Mouse (Mus musculus) embryo, embryonic 11 days (tissue): ENCODE data around the gene Nme4.
"Not testable (repeated sequence)": the region's sequence is repeated elsewhere in the genome, so short reads cannot be mapped to it uniquely, and the experiment has no call there.

Source experiments
- DNase-seq: peaks from one replicate; pipeline ENCODE4 v3.0.0-alpha.2; 2015

The Nme4 gene

DNA sequence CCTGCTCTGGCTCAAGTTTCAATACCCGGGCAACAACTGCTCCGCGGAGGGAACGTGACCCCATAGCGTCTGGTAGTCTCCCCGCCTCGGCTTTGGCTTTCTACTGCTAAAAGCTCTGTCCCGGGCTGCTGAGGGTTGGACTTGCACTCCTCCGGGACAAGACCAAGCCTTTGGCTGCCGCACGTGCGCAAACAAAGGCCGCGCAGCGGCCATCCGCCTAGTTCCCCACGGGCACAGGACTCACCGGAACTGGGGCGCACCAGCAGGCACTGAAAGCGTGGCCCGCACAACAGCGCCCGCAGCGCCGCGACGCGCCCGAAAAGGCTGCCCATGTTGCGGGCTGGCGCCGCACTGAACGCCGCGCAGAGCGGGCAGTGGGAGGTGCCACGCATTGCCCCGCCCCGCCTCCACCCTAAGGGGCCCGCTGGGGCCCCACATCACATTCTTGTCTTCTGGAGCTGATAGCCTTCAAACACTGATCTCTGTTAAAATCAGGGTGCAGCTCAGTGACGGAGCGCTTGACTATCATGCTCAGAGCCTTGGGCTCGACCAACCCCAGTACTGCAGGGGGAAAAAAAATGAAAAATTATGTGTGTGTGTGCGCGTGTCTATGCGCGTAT lies at the start of gene Nme4:
TSS of gene Nme4 (minus strand) at position 482 of the 620 bp plus-strand sequence.
- peak; percentile 83 for DNase-seq

DNA sequence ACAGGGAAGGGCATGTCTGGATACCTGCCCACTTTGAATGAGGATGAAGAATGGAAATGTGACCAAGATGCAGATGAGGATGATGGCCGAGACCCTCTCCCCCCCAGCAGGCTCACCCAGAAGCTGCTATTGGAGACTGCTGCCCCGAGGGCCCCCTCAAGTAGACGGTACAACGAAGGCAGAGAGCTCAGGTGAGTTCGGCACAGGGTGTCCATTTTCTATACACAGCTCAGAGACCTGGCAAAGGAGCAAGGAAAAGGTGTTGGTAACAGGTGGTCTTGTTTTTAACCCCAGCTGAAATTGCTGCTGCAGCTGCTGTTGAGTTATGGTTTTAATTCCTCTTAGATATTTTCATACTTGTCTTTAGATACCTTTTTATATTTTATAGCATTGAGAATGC lies 48.0 kb upstream of the Nme4 start:
- no peak for DNase-seq

DNA sequence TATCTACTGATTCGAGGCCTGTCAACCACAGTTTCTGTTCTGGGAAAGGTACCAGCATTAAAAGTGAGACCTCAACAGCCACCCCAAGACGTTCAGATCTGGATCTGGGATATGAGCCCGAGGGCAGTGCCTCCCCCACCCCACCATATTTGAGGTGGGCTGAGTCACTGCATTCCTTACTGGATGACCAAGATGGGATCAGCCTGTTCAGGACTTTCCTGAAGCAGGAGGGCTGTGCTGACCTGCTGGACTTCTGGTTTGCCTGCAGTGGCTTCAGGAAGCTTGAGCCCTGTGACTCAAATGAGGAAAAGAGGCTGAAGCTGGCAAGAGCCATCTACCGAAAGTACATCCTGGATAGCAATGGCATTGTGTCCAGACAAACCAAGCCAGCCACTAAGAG lies 47.4 kb upstream of the Nme4 start:
- no peak for DNase-seq

DNA sequence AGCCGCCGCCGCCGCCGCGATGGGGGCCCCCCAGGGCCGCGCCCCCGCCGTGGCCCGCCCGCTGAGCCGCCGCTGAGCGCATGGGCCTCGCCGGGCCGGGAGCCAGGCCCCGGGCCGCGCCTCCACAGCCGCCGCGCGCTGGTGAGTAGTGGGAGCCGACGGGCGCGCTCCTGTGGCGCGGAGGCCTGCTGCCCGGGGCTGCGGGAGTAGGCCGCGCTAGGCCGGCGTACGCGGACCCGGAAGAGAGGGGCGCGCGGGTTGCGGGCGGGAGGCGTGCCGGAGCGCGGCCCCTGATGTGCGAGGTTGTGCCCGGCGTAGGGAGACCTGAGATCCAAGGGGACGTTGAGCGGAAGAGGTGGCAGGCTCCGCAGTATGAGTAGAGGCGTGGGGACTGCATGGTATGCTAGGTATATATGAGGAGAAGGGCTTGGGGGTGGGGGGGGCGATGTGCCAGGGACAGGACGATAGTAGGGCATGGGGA lies 43.5 kb upstream of the Nme4 start:
- peak; percentile 66 for DNase-seq

DNA sequence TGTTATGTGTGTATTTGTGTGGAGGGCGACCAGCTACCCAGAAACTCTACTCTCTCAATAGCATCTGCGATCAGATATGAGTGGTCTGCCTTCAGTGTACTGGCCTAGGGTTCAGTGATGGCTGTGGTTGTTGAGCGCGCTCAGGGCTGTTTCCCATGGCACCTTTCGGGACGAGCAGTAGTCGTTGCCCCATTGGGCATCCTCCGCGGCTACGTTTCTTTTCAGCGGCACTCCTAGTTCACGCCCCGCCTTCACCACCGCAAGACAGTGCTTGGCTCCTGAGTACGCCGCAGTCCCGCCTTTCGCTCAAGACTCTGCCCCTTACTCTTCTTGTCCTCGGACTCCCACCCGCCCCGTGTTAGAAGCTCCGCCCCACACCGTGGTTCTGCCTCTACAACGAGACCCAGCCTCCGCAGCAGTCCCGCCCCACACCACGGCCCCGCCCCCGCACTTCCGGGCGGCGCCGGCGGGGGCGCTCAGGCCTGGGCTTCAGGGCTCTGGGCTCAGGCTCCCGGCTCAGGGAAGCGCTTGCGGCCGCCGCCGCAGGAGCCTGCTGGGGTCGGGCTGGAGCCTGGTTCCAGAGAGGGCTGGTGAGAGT lies 42.9 kb upstream of the Nme4 start, which contains the start of gene Axin1:
TSS of gene Axin1 (plus strand) at position 450 of the 598 bp plus-strand sequence.
- peak; percentile 98 for DNase-seq

DNA sequence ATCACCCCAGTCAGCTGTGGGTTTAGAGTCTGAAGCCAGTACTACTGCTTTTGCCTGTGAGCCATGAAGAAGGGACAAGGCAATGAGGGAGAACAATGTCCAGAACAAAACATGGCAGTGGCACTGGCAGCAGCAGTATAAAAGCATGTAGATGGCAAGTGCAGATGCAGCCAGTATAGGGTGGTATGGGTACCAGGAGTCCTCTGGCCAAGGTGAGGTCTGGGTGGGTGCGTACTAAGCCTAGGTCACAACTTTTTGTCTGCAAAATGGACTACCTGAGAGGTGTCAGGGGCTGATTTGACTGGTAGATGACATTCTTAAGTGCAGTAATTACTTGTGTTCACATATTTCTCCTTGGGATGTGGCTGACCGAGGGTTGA lies 42.3 kb upstream of the Nme4 start:
- no peak for DNase-seq

DNA sequence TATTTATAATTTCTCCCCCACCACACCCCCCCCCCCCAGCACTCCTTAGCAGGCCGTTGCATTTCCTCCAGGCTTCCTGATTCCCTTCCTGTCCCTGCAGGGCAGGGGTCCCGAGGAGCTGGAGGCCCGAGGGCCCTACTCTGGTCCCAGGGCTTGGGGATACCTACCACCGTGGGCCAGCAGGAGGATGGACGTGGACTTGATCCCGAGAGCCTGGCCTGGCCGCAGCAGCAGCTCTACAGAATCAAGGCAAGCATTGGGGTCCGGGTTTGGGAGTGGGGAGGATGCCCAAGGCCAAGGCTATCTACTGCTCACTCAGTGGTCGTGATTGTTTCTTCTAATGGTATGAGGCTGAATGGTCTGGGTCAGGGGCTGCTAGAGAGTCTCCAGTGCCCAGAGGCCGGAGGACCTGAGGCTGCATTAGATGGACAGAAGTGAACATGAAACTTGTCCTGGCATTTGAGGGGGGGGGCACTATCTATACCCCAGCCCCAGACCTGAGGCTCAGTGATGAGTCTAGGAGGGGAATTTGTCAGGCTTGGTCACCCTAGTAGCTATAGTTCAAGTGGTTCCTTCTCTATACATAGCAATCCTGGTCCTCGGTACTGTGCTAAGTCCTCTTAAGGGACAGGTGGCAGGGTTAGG lies 41.8 kb upstream of the Nme4 start:
- DNase-seq: no peak

DNA sequence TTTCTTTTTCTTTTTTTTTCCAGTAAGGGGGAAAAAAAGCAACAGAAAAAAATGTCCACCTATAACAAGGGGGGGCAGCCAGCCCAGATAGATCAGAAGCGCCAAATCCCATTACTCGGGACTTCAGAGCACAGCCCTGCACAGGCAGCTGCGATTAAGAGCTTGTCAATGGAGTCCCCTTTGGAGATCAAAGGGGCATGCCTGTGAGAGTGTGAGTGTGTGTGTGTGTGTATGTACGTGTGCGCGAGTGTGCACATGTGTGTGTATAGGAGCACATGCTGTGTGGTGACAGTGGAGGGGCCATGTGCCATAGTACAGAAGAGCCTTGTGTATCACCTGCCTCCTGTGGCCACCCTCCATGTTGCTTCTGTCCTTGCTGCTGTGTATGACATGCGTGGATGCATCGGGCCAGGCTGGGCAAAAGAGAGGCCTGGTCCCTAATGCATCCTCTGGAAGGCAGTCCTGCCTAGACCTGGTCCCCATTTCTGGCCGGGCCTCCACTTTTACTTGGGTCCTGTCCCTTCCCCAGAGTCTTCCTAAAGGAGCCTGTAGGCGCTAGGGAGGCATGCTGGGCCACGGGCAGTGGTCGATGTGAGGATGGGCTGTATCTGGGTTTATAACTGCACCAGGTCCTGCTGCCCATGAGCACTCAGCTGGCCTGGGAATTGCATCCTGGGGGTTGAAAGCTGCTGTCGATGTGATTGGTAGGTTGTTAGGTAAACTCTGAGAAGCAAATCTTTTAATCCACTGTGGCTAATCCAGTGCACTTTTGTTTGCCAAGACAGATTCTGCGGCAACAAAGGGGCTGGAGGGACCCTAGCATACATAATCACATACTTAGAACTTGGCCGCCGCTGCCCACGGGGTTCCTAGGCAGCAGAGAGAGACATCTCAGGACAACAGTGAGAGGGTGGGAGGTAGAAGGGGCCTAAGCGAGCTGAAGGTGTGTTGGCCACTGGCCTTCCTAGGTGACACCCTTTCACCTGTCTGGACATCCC lies 36.8 kb upstream of the Nme4 start:
- DNase-seq: peak; percentile 13

DNA sequence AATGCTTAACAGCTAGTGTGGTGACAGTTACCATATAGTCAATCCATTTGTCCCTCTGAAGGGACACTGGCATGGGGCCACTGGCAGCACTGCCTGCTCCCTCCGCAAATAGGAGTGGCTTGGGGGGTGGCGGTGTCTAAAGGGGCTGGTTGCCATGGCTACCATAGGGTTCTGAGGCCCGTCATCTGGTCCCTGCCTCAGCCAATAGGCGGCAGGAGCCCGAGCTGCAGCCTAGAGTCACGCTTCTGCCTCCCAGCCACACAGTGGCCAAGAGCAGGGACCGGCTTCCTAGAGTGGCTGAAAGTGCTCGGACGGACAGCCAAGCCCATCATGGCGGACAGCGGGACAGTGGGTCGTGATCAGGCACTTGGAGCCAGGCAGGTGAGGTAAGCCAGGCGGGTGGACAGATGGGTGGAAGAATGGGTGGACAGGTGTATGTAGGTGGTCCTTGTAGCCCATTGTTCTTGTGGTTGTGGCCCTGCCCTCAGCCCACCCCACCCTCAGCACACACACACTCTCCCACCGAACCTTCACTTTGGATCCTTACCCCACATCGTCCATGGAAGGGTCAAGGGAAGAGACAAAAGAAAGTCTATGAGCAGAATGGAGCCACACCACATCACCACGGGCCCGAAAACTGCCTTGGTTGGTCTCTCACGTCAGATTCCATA lies 35.8 kb upstream of the Nme4 start:
- peak; percentile 24 for DNase-seq

DNA sequence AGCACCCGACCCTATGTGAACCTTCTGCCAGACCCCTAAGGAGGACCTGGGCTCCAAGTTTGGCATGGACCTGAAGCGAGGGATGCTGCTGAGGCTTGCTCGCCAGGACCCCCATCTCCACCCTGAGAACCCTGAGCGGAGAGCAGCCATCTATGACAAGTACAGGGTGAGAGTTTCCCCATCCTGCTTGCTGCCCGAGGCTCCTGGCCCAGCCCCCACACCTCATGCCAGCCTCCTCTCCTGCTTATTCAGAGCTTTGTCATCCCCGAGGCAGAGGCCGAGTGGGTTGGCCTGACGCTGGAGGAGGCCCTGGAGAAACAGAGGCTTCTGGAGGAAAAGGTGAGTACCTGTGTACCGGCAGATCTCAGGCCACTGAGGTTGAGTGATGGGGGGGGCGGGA lies 29.8 kb upstream of the Nme4 start:
- DNase-seq: no peak

DNA sequence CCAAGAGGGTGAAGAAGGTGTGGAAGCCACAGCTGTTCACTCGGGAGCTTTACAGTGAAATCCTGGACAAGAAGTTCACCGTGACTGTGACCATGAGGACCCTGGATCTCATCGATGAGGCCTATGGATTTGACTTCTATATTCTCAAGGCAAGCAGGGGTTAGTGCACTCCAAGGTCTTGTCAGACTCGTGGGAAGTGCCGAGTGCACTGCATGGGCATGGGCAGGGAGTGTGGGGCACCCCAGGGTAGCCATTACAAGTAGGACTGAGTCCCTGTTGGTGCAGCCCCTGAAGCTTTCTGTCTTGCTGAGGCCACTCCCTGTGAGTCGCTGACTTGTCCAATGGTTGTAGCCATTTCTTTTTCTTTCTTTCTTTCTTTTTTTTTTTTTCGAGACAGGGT lies 29.2 kb upstream of the Nme4 start:
- no peak for DNase-seq

DNA sequence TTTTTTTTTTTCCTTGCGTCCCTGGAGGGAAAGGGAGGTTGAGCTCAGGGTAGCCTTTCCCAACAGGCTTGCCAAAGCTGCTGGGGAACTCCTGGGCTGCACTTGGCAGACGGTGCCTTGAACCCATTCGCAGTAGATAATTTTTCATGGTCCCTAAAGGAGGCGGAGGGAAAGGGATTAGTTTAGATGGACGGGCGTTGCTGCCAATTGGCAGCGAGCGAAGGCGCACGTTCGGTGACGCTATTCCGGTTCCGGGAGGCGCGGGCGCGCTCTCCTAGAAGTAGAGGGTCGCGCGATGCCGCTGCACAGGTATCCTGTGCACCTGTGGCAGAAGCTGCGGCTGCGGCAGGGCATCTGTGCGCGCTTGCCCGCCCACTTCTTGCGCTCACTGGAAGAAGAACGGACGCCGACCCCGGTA lies 27.9 kb upstream of the Nme4 start, which contains the start of gene Mrpl28:
TSS of gene Mrpl28 (plus strand) at position 234 of the 418 bp plus-strand sequence.
- DNase-seq: peak; percentile 98

DNA sequence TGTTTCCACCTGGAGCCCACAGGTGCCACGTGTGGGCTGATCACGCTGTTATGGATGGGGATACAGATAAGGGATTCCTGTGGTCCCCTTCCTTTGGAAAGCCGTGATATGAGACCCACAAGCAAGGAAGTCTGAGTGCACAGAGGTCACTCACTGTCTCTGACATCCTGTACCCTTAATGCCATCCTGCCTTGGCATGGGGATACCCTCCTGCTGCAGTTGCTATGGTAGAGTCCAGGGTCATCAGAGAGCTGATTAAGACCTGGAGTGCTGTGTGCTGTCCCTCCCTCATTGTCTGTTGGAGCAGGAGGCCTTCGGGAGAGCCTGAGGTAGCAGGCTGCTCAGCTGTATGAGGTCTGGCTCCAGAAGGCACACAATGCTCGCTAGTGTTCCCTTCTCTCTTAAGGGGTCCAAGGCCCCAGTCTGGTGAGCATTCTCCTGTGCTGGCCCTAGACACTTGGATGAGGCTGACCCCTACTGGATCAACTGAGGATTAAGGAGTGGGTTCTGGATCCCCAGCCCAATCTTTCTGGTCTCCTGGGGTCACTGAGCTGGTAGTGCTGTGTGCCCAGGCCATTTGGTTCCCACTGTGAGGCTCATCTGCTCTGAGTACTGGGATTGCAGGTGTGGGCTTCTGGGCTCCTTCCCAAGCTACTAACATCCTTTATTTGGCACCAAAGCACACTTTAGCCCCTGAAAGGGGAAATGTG lies 27.2 kb upstream of the Nme4 start:
- DNase-seq: no peak

DNA sequence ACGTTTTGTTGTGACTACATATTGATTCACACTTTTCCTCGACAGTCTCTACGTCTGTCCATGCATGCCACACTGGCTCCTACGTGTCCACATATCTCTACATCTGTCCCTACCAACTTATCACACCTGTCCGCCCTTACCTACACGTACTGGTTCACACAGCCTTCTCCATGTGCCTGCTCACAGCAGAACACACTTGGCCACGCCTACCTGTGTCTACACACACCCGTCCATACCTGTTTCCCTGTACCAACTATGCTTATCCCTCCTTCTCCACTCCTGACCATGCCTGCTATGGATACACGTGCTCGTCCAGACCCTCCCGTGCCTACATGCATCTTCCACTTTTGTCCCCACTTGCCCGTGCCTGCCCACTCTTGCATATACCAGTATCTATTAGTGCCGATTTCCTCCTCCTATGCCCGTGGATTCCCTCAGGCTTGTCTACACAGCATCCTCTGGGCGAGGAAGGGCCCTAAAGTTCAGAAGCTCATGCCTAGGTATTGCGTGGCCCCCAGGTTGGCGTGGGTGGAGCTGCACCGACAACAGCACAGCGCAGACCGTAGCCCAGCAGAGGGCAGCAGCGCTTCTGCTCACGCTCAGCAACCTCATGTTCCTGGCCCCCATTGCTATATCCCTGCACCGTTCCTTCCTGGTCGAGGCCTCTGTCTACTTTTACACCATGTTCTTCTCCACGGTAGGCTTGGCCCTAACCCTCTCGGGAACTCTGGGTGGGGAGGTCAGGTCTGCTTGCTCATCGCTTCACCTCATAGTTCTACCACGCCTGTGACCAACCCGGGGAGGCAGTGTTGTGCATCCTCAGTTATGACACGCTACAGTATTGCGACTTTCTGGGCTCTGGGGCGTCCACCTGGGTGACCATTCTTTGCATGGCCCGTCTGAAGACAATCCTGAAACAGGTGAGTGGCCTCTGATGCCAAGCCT lies 24.6 kb upstream of the Nme4 start:
- peak; percentile 83 for DNase-seq

DNA sequence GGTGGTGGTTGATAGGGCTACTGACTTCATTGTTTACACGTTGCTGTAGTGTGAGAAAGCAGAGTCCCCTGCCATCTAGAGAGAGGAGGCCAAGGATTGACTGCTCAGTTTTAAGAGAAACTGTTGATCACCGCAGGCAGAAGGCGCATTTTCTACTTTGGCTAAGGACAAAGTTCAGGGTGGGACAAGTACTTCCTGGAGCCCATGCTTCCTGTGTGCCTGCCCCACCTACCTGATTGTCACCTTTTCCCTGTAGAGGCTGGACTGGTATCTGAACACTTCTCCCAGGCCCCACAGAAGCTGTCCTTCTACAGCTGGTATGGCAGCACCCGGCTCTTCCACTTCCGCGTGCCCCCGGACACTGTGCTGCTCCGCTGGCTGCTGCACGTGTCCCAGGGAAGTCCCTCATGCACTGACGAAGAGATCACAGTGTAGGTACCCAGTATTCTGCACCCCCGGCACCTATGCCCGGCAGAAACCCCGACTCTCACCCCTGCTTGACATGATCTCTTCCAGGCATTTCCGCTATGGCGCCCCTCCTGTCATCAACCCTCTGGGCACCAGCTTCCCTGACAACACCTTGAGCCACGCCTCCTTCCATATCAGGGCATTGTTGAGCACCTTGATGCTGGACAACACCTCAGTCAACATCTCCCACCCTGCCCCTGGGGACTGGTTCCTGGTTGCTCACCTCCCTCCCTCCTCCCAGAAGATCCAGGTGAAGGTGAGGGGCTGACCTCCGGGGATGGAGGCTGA lies 21.3 kb upstream of the Nme4 start:
- no peak for DNase-seq

DNA sequence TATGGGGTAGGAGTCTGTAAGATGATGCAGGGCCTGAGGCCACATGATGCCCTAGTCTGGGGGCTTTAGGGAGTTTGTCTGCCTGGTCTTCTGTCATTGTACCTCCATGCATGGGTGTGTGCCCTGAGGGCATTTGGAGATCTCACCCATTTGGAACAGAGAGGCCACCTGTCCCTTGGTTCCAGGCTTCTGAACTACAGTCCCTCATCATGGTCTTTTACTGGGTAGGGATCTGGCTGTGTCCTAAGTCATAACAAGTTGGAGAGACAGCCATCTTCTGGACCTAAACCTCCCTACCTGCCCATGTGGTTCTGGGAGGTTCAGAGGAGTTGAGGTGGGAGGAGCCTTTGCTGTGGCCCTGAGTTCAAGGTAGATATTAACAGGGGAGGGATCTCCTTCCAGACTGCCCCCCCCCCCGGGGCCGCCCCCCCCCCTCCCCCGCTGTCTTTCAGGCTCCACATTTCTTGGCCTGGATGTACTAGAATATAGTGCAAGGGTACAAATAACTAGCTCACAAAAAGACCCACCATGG lies 20.6 kb upstream of the Nme4 start:
- DNase-seq: no peak

DNA sequence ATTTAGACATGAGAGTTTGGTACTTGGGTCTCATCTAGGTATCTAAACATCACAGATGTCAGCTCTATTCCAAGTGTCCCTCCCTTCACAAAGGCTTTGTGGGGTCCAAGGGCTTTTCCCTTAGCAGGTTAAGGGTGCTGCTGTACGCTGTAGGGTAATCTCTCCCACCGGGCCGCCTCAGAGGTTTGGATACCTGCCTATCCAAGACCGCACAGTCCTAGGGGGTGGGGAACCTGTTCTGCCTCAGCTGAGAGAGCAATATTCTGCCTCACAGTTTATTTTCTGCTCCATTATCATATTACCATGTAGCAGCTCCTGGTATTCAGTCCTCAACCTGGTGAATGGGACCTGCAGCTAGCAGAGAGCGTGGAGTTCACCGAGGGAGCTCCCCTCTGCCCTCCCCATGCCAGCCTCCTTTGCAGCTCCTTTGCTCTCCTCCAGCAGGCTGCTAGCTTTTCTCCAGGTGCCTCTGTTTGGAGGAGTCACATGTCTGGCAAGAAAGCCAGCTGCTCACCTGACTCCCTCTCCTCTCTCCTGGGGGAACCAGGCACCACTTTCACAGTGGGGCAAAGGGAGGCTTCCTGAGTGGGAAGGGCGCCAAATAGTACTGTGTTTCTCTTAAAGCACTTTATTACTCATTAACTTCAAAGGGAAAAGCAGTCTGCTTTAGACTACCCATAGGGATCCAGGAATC lies 19.9 kb upstream of the Nme4 start:
- no peak for DNase-seq

DNA sequence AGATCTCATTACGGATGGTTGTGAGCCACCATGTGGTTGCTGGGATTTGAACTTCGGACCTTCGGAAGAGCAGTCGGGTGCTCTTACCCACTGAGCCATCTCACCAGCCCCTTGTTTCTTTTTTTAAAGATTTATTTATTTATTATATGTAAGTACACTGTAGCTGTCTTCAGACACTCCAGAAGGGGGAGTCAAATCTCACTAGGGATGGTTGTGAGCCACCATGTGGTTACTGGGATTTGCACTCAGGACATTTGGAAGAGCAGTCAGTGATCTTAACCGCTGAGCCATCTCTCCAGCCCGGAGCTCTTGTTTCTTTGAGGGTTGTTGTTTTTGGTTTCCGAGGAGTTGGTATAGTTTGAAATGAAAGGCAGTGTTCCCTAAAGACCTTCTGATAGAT lies 19.1 kb upstream of the Nme4 start:
- not testable (repeated sequence) for DNase-seq

DNA sequence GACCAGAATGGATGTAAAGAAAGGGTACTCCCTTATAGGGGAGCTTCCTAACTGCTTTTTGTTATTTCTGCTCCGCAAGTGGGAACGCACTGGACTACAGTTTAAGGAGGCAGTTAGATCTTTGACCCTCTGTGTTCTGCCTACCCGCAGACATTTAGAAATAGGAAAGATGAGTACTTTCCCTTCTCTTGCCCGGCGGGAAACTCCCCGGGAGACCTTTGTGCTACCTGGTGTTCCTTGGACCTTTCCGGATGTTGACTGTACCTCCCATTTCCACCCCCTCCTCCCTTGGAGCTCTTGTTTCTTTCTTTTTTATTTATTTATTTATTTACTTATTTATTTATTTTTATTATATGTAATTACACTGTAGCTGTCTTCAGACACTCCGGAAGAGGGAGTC lies 18.7 kb upstream of the Nme4 start:
- DNase-seq: no peak
